Mouse (Mus musculus): Measurements from ENCODE around the gene Tnrc6c. TPM values are rescaled to one million over a fixed set of nuclear protein-coding genes. Genes with fewer than 3 reads are reported as not detected.

Tnrc6c gene
- polyA plus RNA-seq, 1 experiment from 2014 or later, result 8.9 TPM

DNA sequence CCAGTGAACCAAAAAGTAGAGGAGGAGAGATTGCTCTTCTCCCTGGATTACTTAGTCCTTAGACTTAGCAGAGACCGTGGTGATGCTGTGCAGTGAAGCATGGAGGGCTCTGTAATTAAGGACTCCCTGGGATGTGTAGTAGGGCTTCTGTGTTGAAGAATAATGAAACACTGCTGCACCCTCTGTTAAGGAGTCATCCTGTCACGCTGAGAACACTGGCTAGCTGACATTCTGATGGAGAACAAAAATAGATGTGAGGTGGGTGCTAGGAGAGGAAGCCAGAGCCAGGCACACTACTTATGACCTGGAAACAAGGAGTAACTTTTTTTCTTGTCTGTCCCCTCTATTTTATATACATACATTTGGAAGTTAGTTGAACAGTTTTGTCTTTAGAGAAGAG lies 22.6 kb downstream of the Tnrc6c start:
- Histone ChIP-seq H3K4me3 (ENCODE audit: low read depth, low read length) (no peak overlapping the region), H3K27me3 (replicated peaks; ENCODE audit: insufficient read depth, low read length) (no peaks in the 10 kb centered on the region), H3K4me1 (ENCODE audit: insufficient read depth, low read depth, low read length) (no peaks in the 10 kb centered on the region), H3K27ac (ENCODE audit: low read length) (no peak overlapping the region), H3K9ac (replicated peaks; ENCODE audit: low read depth) (no peak overlapping the region), H3K9me3 (ENCODE audit: low read length) (no peaks in the 10 kb centered on the region), H3K4me2 (replicated peaks; ENCODE audit: low read depth, low read length) (no peak overlapping the region), H3K36me3 (ENCODE audit: insufficient read depth, low read length) (no peaks in the 10 kb centered on the region)
- TF ChIP-seq EP300 (IDR thresholded peaks at IDR 0.05) (no peak), CTCF (IDR thresholded peaks at IDR 0.05) (no peak)
- 58% methylated on average over 2 of the region's 2 CpGs for WGBS
- no peak for DNase-seq (ENCODE audit: low spot score)
- no peak for ATAC-seq

DNA sequence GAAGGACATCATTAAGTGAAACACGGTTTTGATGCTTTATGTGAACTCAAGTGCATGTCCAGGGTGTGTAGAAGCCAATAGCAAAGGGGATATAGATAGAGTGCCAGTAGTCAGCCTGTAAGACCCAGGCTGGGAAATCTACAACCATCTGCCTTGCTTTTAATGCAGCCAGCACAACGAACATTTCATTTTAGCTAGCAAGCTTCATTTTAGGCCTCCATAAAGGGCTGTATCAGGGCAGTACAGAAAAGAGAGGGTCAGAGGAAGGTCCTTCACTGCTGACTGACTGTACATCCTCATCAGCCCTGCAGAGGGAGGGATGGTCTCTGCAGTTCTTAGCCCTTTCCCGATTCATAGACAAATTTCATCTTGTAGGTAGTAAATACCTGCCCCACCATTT lies 23.0 kb downstream of the Tnrc6c start:
- DNase-seq (ENCODE audit: low spot score) (no peak), ATAC-seq (no peak)
- 64% methylated on average over 3 of the region's 3 CpGs for WGBS
- H3K36me3 ChIP-seq (ENCODE audit: insufficient read depth, low read length), result no peaks in the 10 kb centered on the region
- H3K4me1 ChIP-seq (ENCODE audit: insufficient read depth, low read depth, low read length), result no peaks in the 10 kb centered on the region
- no peaks in the 10 kb centered on the region for H3K27me3 ChIP-seq (replicated peaks; ENCODE audit: insufficient read depth, low read length)
- H3K9me3 ChIP-seq (ENCODE audit: low read length), result no peaks in the 10 kb centered on the region
- H3K4me2 ChIP-seq (replicated peaks; ENCODE audit: low read depth, low read length), result no peak overlapping the region
- H3K4me3 ChIP-seq (ENCODE audit: low read depth, low read length), result no peak overlapping the region
- H3K27ac ChIP-seq (ENCODE audit: low read length), result no peak overlapping the region
- H3K9ac ChIP-seq (replicated peaks; ENCODE audit: low read depth), result no peak overlapping the region
- TF ChIP-seq EP300 (IDR thresholded peaks at IDR 0.05) (no peak), CTCF (IDR thresholded peaks at IDR 0.05) (no peak)

- H3K4me1 ChIP-seq (ENCODE audit: insufficient read depth, low read depth, low read length), result no peaks in the 10 kb centered on the region
- H3K4me3 ChIP-seq (ENCODE audit: low read depth, low read length), result no peak overlapping the region
- DNase-seq (ENCODE audit: low spot score) (no peak), ATAC-seq (no peak)
- H3K4me2 ChIP-seq (replicated peaks; ENCODE audit: low read depth, low read length), result no peak overlapping the region
- no peaks in the 10 kb centered on the region for H3K27me3 ChIP-seq (replicated peaks; ENCODE audit: insufficient read depth, low read length)
- TF ChIP-seq CTCF (IDR thresholded peaks at IDR 0.05) (no peak), EP300 (IDR thresholded peaks at IDR 0.05) (no peak)
- no peaks in the 10 kb centered on the region for H3K36me3 ChIP-seq (ENCODE audit: insufficient read depth, low read length)
- 89% methylated on average over 3 of the region's 3 CpGs for WGBS
- H3K27ac ChIP-seq (ENCODE audit: low read length), result no peak overlapping the region
- H3K9me3 ChIP-seq (ENCODE audit: low read length), result no peaks in the 10 kb centered on the region
- H3K9ac ChIP-seq (replicated peaks; ENCODE audit: low read depth), result no peak overlapping the region
Observed at GRCm38 (mm10) chr11:117677594-117677993, 23.5 kb downstream of the Tnrc6c start.

DNA sequence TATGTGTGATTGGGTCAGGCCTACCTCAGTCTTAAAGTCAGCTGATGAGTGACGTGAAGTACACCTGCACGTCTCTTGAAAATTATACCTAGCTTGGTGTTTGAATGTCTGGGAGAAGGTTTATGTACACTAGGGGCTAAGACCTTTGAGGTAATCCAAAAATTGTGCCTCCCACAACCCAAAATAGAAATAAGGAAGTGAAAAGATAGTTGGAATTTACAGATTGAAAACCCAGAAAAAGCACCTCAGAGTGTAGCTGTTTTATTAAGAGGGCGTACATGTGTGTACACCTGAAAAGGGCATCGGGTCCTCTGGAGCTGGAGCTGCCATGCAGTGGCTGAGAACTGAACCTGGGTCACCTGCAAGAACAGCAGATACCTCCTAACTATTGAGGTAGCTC lies 24.1 kb downstream of the Tnrc6c start:
- no peaks in the 10 kb centered on the region for H3K36me3 ChIP-seq (ENCODE audit: insufficient read depth, low read length)
- H3K9ac ChIP-seq (replicated peaks; ENCODE audit: low read depth), result no peak overlapping the region
- no peaks in the 10 kb centered on the region for H3K4me1 ChIP-seq (ENCODE audit: insufficient read depth, low read depth, low read length)
- H3K27ac ChIP-seq (ENCODE audit: low read length), result no peak overlapping the region
- DNase-seq (ENCODE audit: low spot score) (no peak), ATAC-seq (no peak)
- H3K9me3 ChIP-seq (ENCODE audit: low read length), result no peaks in the 10 kb centered on the region
- WGBS, result 90% methylated on average over 4 of the region's 4 CpGs
- H3K4me2 ChIP-seq (replicated peaks; ENCODE audit: low read depth, low read length), result no peak overlapping the region
- no peak overlapping the region for H3K4me3 ChIP-seq (ENCODE audit: low read depth, low read length)
- TF ChIP-seq CTCF (IDR thresholded peaks at IDR 0.05), result no peak
- TF ChIP-seq EP300 (IDR thresholded peaks at IDR 0.05), result no peak
- no peaks in the 10 kb centered on the region for H3K27me3 ChIP-seq (replicated peaks; ENCODE audit: insufficient read depth, low read length)

GRCm38 (mm10) chr11:117678740-117679139 lies 24.7 kb downstream of the Tnrc6c start:
- Histone ChIP-seq H3K9me3 (ENCODE audit: low read length) (no peaks in the 10 kb centered on the region), H3K4me2 (replicated peaks; ENCODE audit: low read depth, low read length) (no peak overlapping the region), H3K27me3 (replicated peaks; ENCODE audit: insufficient read depth, low read length) (no peaks in the 10 kb centered on the region), H3K4me1 (ENCODE audit: insufficient read depth, low read depth, low read length) (no peaks in the 10 kb centered on the region), H3K27ac (ENCODE audit: low read length) (no peak overlapping the region), H3K36me3 (ENCODE audit: insufficient read depth, low read length) (no peaks in the 10 kb centered on the region), H3K9ac (replicated peaks; ENCODE audit: low read depth) (no peak overlapping the region), H3K4me3 (ENCODE audit: low read depth, low read length) (no peak overlapping the region)
- ATAC-seq (no peak), DNase-seq (ENCODE audit: low spot score) (peak; percentile 26)
- 40% methylated on average over 2 of the region's 2 CpGs for WGBS
- TF ChIP-seq CTCF (IDR thresholded peaks at IDR 0.05) (peak; percentile 62), EP300 (IDR thresholded peaks at IDR 0.05) (no peak)

DNA sequence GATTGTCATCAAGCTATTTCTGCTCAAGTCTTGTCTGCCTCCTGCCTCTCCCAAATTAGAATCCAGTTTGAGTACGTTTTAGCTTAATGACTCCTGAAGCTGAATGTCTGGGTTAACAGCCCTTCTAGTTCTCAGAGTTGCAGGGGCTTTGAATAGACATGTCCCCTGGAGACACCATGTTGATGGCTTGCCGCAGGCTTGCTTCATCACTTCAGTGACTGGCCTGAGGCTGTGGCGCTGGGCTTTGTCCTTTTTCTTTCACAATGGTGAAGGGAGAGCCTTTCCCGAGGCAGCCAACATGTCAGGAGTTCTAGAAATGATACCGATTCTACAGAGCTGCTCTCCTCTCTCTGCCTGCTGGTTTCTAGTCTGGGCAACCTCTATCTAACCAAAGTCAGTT lies 30.6 kb downstream of the Tnrc6c start:
- Histone ChIP-seq H3K27me3 (replicated peaks; ENCODE audit: insufficient read depth, low read length) (no peaks in the 10 kb centered on the region), H3K27ac (ENCODE audit: low read length) (no peak overlapping the region), H3K36me3 (ENCODE audit: insufficient read depth, low read length) (no peaks in the 10 kb centered on the region), H3K4me1 (ENCODE audit: insufficient read depth, low read depth, low read length) (no peaks in the 10 kb centered on the region; the same call in 1 of the 2 replicates), H3K9me3 (ENCODE audit: low read length) (no peaks in the 10 kb centered on the region), H3K9ac (replicated peaks; ENCODE audit: low read depth) (no peak overlapping the region), H3K4me3 (ENCODE audit: low read depth, low read length) (no peak overlapping the region), H3K4me2 (replicated peaks; ENCODE audit: low read depth, low read length) (no peak overlapping the region)
- ATAC-seq, result no peak
- WGBS, result 56% methylated on average over 5 of the region's 5 CpGs
- no peak for DNase-seq (ENCODE audit: low spot score)
- TF ChIP-seq EP300 (IDR thresholded peaks at IDR 0.05) (no peak), CTCF (IDR thresholded peaks at IDR 0.05) (no peak)

GRCm38 (mm10) chr11:117685461-117685860 lies 31.4 kb downstream of the Tnrc6c start:
- 40% methylated on average over 3 of the region's 3 CpGs for WGBS
- no peaks in the 10 kb centered on the region for H3K36me3 ChIP-seq (ENCODE audit: insufficient read depth, low read length)
- ATAC-seq, result peak; percentile 23; the same call in 1 of the 2 replicates
- H3K27me3 ChIP-seq (replicated peaks; ENCODE audit: insufficient read depth, low read length), result no peaks in the 10 kb centered on the region
- H3K9ac ChIP-seq (replicated peaks; ENCODE audit: low read depth), result no peak overlapping the region
- TF ChIP-seq EP300 (IDR thresholded peaks at IDR 0.05), result no peak
- peak; percentile 34 for DNase-seq (ENCODE audit: low spot score)
- H3K4me3 ChIP-seq (ENCODE audit: low read depth, low read length), result no peak overlapping the region
- H3K4me2 ChIP-seq (replicated peaks; ENCODE audit: low read depth, low read length), result no peak overlapping the region
- no peaks in the 10 kb centered on the region; the same call in 1 of the 2 replicates for H3K4me1 ChIP-seq (ENCODE audit: insufficient read depth, low read depth, low read length)
- no peak overlapping the region for H3K27ac ChIP-seq (ENCODE audit: low read length)
- no peaks in the 10 kb centered on the region for H3K9me3 ChIP-seq (ENCODE audit: low read length)

All from lung, postnatal 0 days (tissue).